Mouse (Mus musculus) G1E (cell line): ENCODE data around the gene Arhgef10l. TPM values are rescaled to one million over a fixed set of nuclear protein-coding genes. Genes with fewer than 3 reads are reported as not detected.

Source experiments
- ATAC-seq: 2 replicates; pipeline ENCODE4 v1.8.0; 2016; ENCODE audit warnings: mild to moderate bottlenecking; ENCODE audit not compliant: insufficient number of reproducible peaks, poor library complexity, low FRiP score, severe bottlenecking; ENCODE audit errors: extremely low read depth
- DNase-seq: peaks from one replicate; pipeline ENCODE4 v3.0.0; 2012; ENCODE audit warnings: low spot score
- H3K27me3 ChIP-seq: 2 replicates; pipeline ENCODE4 v1.6.1; 2012; ENCODE audit warnings: mild to moderate bottlenecking, low read length, inconsistent platforms; ENCODE audit not compliant: insufficient read depth
- H3K36me3 ChIP-seq: replicated peaks from 2 replicates; pipeline ENCODE3; 2012; ENCODE audit warnings: mild to moderate bottlenecking, inconsistent platforms
- H3K4me1 ChIP-seq: 2 replicates; pipeline ENCODE4 v1.6.1; 2012; ENCODE audit warnings: low read depth, low read length, inconsistent platforms, mixed read lengths; ENCODE audit not compliant: insufficient read depth
- H3K4me3 ChIP-seq: 2 replicates; pipeline ENCODE4 v1.5.1; 2012; ENCODE audit warnings: low read depth, mild to moderate bottlenecking, inconsistent platforms, low read length, moderate library complexity, mixed read lengths
- H3K9me3 ChIP-seq: replicated peaks from 2 replicates; pipeline ENCODE4 v1.6.1; 2012; ENCODE audit warnings: inconsistent platforms
- CTCF ChIP-seq: IDR thresholded peaks from 2 replicates; pipeline ENCODE4 v1.5.1; 2012; ENCODE audit warnings: low read depth, low read length, inconsistent platforms, mixed read lengths
- GATA1 ChIP-seq: IDR thresholded peaks from 2 replicates; pipeline ENCODE4 v1.6.1; 2012; ENCODE audit warnings: borderline replicate concordance, low read length, inconsistent platforms, mixed read lengths
- GATA2 ChIP-seq: IDR thresholded peaks from 2 replicates; pipeline ENCODE4 v1.6.1; 2012; ENCODE audit warnings: low read depth, low read length, inconsistent platforms, borderline replicate concordance
- POLR2AphosphoS5 ChIP-seq: IDR thresholded peaks from 2 replicates; pipeline ENCODE4 v1.6.1; 2012; ENCODE audit warnings: low read depth, low read length, inconsistent platforms; ENCODE audit not compliant: insufficient replicate concordance
- TAL1 ChIP-seq: conservative IDR thresholded peaks from 2 replicates; pipeline ENCODE4 v1.6.1; 2012; ENCODE audit warnings: low read depth, low read length, inconsistent platforms, mixed read lengths
- polyA plus RNA-seq: library from polyadenylated mRNA; stranded (reverse); fragments of >175 nt; gene quantifications from 2 replicates; pipeline ENCODE4 v1.2.3, GENCODE M21; 2012
- total RNA-seq, 2 experiments: library from RNA; stranded (forward) in 1 of 2; stranded (reverse) in 1 of 2; fragments of 200-1000 nt in 1 of 2; fragments of >200 nt in 1 of 2; fragmentation: Nextera tagmentation in 1 of 2; gene quantifications; 2 replicates each; pipeline ENCODE4 v1.2.3; 2014 to 2017

Arhgef10l gene
- total and polyA plus RNA-seq, 3 experiments = 24.7 to 32.6 (median 25.0) TPM

DNA sequence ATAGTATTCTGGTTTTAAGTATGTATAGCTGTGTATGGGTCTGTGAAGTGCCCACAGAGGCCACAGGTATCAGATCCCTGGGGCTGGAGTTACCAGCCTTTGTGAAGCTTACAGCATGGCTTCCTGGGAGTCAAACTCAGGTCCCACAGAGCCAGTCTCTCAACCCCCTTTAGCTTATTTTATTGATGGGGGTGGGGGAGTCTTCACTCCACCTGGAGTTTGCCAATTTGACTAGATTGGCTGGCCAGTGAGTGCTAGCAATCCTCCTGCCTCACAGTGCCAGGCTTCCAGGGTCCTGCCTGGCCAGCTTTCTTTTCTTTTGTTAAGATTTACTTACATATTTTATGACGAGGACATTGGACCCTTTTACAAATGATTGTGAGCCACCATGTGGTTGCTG is 16.1 kb downstream of the Arhgef10l start:
- Histone ChIP-seq H3K4me1 (no peaks in the 10 kb centered on the region), H3K36me3 (no peaks in the 10 kb centered on the region), H3K27me3 (peaks cover 14% of the 10 kb centered on the region; the same call in 1 of the 2 replicates), H3K4me3 (no peak overlapping the region), H3K9me3 (no peaks in the 10 kb centered on the region)
- TF ChIP-seq TAL1 (no peak), POLR2AphosphoS5 (no peak), GATA2 (no peak), GATA1 (no peak), CTCF (no peak)
- ATAC-seq (no peak), DNase-seq (no peak)

DNA sequence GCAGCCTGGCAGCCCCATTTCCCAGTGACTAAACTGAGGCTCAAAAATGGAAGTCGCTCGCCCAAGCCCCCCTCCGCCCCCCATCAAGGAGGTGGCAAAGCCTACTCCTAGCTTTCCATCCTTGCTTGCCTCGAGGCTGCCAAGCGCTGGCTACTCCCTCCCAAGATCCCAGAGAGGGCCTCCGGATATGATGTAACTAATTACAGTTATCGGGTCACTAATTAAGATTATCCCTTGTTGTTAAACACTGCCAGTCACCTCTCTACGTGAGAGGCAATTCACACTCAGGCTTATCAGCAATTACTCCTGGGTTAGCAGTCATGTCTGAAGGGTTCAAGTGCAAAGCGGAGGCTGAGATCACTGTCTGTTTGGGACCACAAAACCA is 16.6 kb downstream of the Arhgef10l start:
- TF ChIP-seq TAL1 = no peak
- no peak for TF ChIP-seq CTCF
- no peak for TF ChIP-seq POLR2AphosphoS5
- no peak for TF ChIP-seq GATA2
- no peak for TF ChIP-seq GATA1
- H3K4me1 ChIP-seq = no peaks in the 10 kb centered on the region
- H3K27me3 ChIP-seq = peaks cover 14% of the 10 kb centered on the region; the same call in 1 of the 2 replicates
- H3K4me3 ChIP-seq = no peak overlapping the region
- H3K9me3 ChIP-seq = no peaks in the 10 kb centered on the region
- H3K36me3 ChIP-seq = no peaks in the 10 kb centered on the region
- DNase-seq (no peak), ATAC-seq (no peak)

DNA sequence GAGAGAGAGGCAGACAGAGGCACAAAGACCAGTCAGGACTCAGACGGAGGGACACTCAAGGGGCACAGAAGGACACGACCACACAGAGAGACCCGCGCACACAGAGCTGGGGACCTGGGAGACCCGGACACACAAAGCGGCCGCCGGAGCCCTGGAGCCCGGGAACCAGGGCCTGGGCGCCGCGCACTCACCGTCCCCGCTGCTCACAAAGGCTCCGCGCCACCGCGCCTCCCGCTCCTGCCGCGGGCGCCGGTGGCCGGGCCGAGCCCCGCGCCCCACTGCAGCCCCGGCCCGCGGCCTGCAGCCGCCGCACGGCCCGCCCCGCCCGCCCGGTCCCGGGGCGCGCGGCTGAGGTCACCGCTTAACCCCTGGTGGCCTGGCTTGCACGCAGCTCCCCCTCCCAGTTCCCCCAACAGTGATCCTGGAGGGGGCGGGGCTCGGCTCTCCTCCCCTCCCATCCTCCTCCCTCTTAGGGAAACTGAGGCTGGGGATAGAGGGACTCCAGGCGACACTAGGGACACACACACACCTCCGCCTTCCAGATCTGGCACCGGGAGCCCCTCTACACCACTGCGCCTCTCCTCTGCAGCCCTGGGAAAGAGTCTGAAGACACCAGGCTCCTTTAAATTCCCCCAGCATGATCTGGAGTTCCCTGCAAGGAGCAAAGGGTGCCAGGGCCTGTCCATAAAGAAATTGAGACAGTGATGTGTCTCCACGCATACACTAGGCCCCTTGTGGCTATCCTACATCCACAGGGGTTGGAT is 17.2 kb downstream of the Arhgef10l start:
- no peak overlapping the region for H3K4me3 ChIP-seq
- peaks cover 14% of the 10 kb centered on the region; the same call in 1 of the 2 replicates for H3K27me3 ChIP-seq
- TF ChIP-seq GATA2 (no peak), POLR2AphosphoS5 (no peak), GATA1 (no peak), CTCF (no peak), TAL1 (no peak)
- DNase-seq (no peak), ATAC-seq (no peak)
- no peaks in the 10 kb centered on the region for H3K4me1 ChIP-seq
- no peaks in the 10 kb centered on the region for H3K36me3 ChIP-seq
- H3K9me3 ChIP-seq = no peaks in the 10 kb centered on the region

DNA sequence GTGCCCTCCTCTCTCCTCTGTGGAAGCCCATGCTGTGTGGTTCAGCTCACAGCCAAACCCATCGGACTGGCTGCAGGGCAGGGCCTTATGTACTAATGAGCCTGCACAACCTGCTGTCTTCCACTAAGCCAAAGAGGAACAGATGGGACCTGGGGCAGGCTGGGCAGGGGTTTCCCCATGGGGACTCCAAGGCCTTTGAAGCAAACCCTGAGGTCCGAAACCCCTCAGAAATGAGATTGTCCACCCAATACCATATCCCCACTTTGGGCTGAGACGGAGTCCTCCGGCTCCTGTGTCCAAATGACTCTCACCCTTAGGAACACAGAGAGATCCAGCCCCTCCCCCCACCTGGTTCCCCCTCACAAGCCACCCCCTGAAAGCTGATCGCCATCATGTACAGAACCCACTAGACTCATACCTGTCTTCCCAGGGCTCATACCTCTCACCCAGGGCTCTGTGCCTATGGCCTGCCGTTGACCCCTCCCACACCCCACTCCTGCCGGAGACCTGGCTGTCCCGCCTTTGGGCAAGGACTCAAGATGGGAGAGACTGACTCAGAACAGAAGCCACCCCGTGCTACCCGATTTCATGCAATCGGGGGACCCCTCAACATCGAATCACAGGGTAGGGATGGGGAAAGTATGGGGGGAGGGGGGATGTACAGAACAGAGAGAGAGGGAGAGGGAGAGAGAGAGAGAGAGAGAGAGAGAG is 17.9 kb downstream of the Arhgef10l start:
- H3K4me3 ChIP-seq = no peak overlapping the region

DNA sequence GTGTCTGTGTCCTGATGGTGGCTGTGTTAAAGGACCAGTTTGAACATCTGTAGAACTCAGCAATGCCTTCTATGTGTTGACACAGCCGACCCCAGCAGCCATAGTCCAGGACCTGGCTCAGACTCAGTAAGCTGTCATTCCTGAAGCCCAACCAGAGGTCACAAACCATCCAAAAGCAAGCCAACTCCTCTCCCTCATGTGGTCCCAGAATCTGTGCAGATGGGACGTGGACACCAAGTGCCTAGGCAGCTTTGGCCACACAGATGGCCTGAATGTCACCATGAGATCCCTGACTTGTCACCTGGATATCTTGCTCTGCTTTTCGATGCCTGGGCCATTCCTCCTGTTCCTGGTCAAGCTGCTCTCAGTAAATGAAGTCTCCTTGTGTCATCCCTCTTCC is 20.2 kb downstream of the Arhgef10l start:
- Histone ChIP-seq H3K9me3 (peaks cover 3% of the 10 kb centered on the region), H3K4me3 (no peak overlapping the region), H3K36me3 (no peaks in the 10 kb centered on the region), H3K27me3 (peaks cover 11% of the 10 kb centered on the region; the same call in 1 of the 2 replicates), H3K4me1 (no peaks in the 10 kb centered on the region)
- ATAC-seq (no peak), DNase-seq (no peak)
- TF ChIP-seq CTCF = no peak
- TF ChIP-seq GATA1 = no peak
- TF ChIP-seq TAL1 = no peak
- TF ChIP-seq GATA2 = no peak
- no peak for TF ChIP-seq POLR2AphosphoS5

More for the DNA sequence above, 17.9 kb downstream of the Arhgef10l start:
- no peaks in the 10 kb centered on the region for H3K9me3 ChIP-seq
- ATAC-seq (no peak), DNase-seq (no peak)
- no peaks in the 10 kb centered on the region for H3K36me3 ChIP-seq
- no peak for TF ChIP-seq GATA1
- no peak for TF ChIP-seq TAL1
- TF ChIP-seq POLR2AphosphoS5 = no peak
- TF ChIP-seq CTCF = no peak
- H3K27me3 ChIP-seq = peaks cover 14% of the 10 kb centered on the region; the same call in 1 of the 2 replicates
- no peaks in the 10 kb centered on the region for H3K4me1 ChIP-seq

DNA sequence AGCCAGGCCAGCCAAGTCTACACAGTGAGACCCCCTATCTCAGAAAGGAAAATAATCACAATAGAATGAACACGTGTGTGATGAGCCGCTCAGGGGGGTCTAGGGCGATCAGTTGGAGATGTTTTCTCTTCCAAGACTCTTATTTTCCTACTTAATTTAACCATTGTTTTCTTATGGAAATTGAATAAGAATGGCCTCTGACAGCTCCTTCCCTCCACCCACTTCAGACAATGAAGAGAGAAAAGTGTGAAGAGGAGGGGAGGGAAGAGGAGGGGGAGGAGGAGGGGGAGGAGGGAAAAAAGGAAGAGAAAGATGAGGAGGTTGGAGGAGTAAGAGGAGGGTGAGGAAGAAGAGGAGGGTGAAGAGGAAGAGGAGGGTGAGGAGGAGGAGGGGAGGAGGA is 21.1 kb downstream of the Arhgef10l start:
- Histone ChIP-seq H3K27me3 (peaks cover 10% of the 10 kb centered on the region; the same call in 1 of the 2 replicates), H3K4me3 (no peak overlapping the region), H3K9me3 (peaks cover 3% of the 10 kb centered on the region), H3K4me1 (no peaks in the 10 kb centered on the region; the same call in 1 of the 2 replicates), H3K36me3 (no peaks in the 10 kb centered on the region)
- ATAC-seq (no peak), DNase-seq (no peak)
- TF ChIP-seq GATA2 = no peak
- TF ChIP-seq POLR2AphosphoS5 = no peak
- no peak for TF ChIP-seq CTCF
- no peak for TF ChIP-seq TAL1
- no peak for TF ChIP-seq GATA1

DNA sequence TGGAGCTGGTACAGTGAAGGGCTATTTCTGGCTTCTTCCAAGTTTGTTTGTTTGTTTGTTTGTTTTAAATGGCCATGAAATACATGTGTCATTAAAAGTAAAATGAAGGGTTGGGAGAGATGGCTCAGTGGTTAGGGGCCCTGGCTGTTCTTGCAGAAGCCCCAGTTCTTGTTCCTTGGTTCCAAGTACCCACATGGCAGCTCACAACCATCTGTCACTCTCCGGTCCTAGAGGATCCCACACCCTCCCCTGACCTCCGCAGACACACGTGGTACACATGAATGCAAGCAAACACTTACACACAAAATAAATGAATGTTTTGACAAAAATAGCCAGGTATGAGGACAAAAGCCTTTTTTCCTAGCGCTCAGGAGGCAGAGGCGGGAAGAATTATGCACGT is 21.5 kb downstream of the Arhgef10l start:
- Histone ChIP-seq H3K4me1 (no peaks in the 10 kb centered on the region; the same call in 1 of the 2 replicates), H3K27me3 (peaks cover 13% of the 10 kb centered on the region; the same call in 1 of the 2 replicates)
- no peak for ATAC-seq

More for the DNA sequence above, 21.5 kb downstream of the Arhgef10l start:
- Histone ChIP-seq H3K4me3 (no peak overlapping the region), H3K9me3 (peaks cover 3% of the 10 kb centered on the region), H3K36me3 (no peaks in the 10 kb centered on the region)
- DNase-seq = no peak
- TF ChIP-seq GATA2 (no peak), POLR2AphosphoS5 (no peak), CTCF (no peak), GATA1 (no peak), TAL1 (no peak)
